Mouse (Mus musculus) adrenal gland, adult 8-10 months (tissue): ENCODE data around the gene Klf13. TPM values are rescaled to one million over a fixed set of nuclear protein-coding genes. Genes with fewer than 3 reads are reported as not detected.

Source experiments
- DNase-seq: peaks from one replicate; pipeline ENCODE4 v3.0.0; 2022
- total RNA-seq, 4 experiments: library from RNA; stranded (reverse); gene quantifications; 2 replicates each; pipeline ENCODE4 v1.2.4; 2022

Gene Klf13
- total RNA-seq, 4 experiments from 2014 or later, result 56.8 to 83.6 (median 74.3) TPM

DNA sequence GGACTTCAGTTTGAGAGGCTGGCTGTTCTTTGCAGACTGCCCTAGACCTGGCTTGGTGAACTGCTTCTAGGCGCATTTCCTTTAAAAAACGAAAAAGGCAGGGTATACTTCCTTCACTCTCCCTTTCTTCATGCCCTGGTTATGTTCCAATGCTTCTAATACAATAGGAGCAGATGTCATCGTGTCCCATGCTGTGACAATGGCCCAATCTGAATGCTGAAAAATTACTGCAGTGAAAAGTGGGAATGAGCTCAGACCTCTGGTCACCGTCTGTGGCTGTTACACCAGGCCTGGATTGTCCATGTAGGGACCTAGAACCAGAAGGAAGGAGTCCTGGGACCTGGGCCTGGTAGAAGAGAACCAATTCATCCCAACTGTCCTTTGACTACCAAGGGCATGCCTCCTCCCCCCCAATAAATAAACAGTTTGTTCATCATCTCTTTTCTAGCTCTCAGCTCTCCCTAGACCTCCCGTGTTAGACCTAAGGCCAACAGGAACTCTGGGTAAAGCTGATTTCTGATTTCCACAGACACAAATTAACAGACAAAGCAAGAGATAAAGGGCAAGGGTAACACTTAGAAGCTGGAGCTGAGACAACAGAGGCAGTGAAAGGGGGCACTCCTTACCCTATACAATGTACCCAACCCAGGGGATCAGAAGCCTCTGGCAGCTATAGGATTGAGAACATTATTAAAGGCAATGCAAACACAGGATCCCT, 30.8 kb downstream of the Klf13 start:
- DNase-seq, result no peak

- no peak for DNase-seq
Measured at GRCm38 (mm10) chr7:63905642-63906041, 33.1 kb downstream of the Klf13 start.

GRCm38 (mm10) chr7:63905190-63905589, 33.5 kb downstream of the Klf13 start:
- DNase-seq, result no peak

GRCm38 (mm10) chr7:63903635-63904380, 34.9 kb downstream of the Klf13 start:
- no peak for DNase-seq

- DNase-seq, result no peak
Measured at GRCm38 (mm10) chr7:63902604-63903210, 36.0 kb downstream of the Klf13 start.

DNA sequence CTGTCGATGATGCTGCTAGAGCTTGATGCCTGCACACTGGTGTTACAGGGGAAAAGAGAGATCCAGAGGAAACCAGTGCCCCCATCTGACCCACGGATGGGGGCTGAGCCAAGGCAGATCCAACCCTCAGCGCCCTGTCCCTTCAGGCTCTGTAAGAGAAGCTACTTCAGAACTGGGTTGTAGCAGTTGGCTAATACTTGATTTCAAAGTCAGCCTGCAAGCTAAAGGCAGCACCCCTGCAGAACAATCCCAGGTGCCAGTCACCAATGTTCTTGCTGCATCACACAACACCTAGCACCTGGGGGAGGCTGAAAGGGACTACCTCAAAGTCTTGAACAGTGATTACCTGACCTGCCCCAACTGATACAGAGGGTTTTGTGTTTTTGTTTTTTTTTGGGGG, 36.8 kb downstream of the Klf13 start:
- no peak for DNase-seq

DNA sequence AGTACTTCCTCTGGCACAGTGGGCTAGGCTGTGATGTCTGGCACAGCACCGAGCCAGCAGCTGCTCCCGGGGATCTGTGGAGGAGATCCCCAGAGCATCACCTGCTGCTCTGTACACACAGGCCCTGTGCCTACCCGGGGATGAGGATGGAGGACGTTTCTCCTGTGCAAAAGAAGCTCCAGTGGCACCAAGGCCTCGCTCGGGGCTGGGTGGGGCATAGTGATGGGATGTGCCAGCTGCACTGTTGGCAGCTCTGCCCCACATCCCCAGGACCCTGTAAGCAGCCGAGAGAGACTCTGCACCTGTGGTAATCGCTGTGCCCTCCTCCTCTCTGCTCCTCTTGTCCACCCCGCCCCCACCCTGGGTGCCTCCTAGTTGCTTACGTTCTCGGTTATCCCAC, 37.4 kb downstream of the Klf13 start:
- DNase-seq, result no peak

GRCm38 (mm10) chr7:63900411-63900810, 38.3 kb downstream of the Klf13 start:
- DNase-seq, result no peak

- no peak for DNase-seq
Measured at GRCm38 (mm10) chr7:63899925-63900324, 38.8 kb downstream of the Klf13 start.

DNA sequence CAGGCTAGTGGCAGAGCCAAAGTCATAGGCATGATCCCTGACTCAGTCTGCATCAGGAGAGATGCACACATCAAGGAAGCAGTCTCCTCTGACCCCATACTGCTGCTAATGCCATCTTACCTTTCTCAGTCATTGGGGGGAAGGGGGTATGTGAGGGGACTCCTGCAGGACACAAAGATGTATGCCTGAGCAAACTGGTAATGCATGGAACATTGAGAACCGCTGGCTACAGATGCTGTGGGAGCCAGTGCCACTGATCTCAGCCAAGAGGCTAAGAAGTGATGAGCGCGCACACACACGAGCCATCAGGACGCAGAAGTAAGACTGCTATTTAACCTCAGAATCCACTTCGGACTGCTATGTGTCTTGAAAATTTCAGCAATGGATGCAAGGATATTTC, 40.5 kb downstream of the Klf13 start:
- no peak for DNase-seq

GRCm38 (mm10) chr7:63897655-63898054, 41.1 kb downstream of the Klf13 start:
- DNase-seq, result no peak

DNA sequence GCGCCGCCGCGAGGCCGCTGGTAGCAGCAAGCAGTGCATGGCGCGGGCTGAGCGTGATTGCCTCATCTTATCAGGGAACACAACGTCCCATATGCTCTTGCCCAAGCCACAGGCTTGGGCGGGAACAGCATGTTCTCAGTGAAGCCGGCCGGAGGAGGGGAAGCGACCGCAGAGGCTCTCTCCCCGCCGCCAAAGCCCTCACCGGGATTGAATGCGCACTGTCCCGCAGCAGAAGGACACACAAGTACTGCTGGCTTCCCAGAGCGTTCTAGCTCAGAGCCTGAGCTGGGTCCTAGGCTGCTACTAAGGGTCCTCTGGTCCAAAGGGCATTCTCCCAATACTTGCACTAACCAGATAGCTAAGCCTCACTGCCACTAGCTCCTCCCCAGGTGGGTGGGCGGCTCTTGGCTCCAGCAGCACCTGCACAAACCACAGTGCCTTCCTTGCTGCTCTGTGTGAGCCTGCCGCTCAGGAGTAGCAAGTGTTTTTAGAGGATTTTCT, 41.7 kb downstream of the Klf13 start:
- peak; percentile 94 for DNase-seq

DNA sequence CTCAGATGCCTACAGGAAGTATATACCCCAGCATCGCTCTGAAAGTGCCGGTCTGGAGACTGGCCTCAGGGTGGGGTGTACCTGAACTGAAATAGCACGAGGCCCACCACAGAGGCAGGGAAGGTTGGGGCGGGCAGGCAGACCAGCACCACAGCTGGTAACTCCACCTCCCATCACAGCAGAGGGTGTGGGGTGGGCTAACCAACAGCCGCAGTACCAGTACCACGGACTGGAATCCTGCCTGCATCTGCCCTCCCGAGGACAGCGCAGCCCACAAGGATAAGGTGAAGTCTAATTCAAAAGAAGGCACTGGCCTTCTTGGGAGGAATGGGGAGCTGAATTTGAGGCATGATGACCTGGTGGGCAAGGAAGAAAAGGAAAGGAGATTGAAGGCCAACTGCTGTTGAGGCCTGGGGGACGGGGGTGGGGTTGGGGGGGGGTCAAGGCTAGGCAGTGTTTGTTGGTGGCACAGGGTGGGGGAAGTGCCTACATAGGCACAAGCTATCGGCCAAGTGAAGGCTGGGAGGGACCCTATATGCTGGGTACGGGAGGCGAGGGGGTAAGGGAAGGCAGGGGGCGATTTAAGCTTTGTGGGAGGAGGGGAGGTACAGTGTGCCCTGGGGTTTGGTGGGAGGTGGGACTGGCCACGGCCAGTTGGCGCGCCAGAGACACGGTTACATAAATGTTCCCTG, 42.3 kb downstream of the Klf13 start:
- no peak for DNase-seq

GRCm38 (mm10) chr7:63895223-63895622, 43.5 kb downstream of the Klf13 start:
- no peak for DNase-seq

DNA sequence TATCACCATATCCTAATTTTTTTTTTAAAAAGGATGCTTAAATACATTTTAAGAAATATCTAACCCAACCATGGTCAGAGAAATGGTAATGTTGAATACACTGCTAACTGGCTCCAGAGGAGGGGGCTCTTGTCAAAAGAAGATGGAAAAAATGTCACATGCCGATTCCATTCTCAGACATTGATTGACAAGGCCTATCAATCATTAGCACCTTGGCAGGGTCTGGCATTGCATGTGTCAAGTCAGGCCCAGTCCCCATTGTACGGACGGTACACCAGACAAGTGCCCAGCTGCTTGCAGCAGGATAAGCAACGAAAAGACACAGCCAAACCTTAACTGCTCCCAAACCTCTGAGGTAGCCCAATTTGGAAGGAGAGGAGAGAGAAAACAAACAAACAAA, 44.1 kb downstream of the Klf13 start:
- DNase-seq, result no peak

GRCm38 (mm10) chr7:63893729-63894128, 45.0 kb downstream of the Klf13 start:
- no peak for DNase-seq

DNA sequence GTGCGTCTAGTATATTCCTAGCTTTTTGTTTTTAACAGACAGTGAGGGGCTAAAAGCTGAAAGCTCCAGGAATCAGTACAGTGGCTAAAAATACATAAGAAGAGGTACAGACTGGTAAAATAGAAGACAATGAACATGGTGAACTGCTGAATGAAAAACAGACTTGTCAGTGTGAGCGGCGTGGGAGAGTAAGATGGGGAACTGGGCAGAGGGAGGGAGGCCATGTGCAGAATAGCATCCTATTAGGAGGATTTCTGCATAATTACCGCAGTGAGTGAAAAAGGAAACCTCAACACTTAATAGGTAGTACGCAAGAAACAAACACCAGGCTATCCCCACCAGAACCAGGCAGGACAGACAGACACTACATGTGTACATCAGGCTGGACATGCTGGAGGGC, 45.5 kb downstream of the Klf13 start:
- no peak for DNase-seq

GRCm38 (mm10) chr7:63891488-63892075, 47.1 kb downstream of the Klf13 start:
- no peak for DNase-seq

GRCm38 (mm10) chr7:63889116-63889975, 49.4 kb downstream of the Klf13 start:
- no peak for DNase-seq

DNA sequence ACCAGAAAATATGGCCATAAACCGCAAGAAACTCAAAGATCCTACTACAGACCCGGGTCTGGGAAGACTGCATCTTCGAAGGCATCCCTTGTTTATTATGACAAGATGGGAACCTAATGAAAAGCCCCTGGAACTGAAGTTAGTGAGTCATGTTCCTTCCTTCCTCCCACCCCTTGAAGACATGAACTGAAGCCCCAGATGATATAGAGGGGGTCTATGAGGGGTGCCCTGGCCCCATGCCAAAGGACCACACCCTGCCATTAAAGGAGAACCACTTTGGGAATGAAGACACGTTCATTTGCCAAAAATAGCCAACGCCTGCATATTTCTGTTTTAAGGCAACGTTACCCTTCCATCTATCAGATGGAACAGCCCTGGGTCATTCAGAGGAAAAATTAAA, 50.0 kb downstream of the Klf13 start:
- DNase-seq, result no peak

DNA sequence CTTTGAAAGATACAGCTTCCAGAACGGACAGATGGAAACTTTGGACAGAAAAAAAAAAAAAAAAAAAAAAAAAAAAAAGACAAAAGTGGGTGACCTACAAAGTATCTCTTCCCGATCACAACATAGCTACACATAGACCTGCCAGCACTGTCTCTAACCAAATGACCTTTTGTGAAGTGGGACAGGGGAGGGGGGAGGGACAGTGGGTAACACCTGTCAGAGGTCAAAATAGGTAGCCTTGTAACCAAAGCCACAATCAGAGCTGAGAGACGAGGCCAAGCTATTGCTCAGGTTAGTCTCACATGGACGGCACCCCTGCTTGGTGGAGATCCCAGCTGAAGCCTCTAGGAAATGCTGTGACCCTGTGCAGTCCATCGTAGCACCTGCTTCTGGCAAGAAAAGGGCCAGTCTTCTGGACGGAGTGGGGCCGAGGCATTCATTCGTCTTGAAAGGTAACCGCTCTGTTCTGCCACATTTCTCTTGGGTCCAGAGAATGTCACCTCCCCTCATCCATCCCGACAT, 51.1 kb downstream of the Klf13 start:
- no peak for DNase-seq
